12 mouse cellular contexts compared by ENCODE assay signal in genomic region chr1:125441251-125441650, GRCm38 (mm10). TPM values are rescaled to one million over a fixed set of nuclear protein-coding genes. Genes with fewer than 3 reads are reported as not detected.
DNase-seq lines count a peak whose midpoint lies in the region; ATAC-seq and TF ChIP-seq lines count a peak whose summit lies in the region.
"Had no signal": no experiment of that assay in that cellular context is flagged by ENCODE, and none has a peak within 500 bp of the region (broad histone marks: within the 10 kb centered on the region; RNA-seq: fewer than 3 reads in every experiment).

No protein-coding gene starts in this region.

- no peaks in the 10 kb centered on the region for H3K9me3 ChIP-seq in hindbrain, embryonic 10.5 days

- H3K27ac ChIP-seq in hindbrain, embryonic 10.5 days: no peak overlapping the region
- H3K27ac ChIP-seq: liver, embryonic 14.5 days had no signal

- H3K4me1 ChIP-seq in hindbrain, embryonic 10.5 days (replicated peaks): peaks cover 3% of the 10 kb centered on the region; the same call in 1 of the 2 replicates
- H3K4me1 ChIP-seq in lung, adult 2 months (ENCODE audit: control insufficient read depth, insufficient read depth, low read length): peaks cover 11% of the 10 kb centered on the region

- no peak overlapping the region for H3K4me3 ChIP-seq in hindbrain, embryonic 10.5 days
- H3K4me3 ChIP-seq in lung, adult 2 months (replicated peaks; ENCODE audit: extremely low read depth, low read depth, low read length): no peak overlapping the region
- H3K4me3 ChIP-seq: erythroblast, embryonic 14.5 days had no signal

- ATAC-seq in inflammation-experienced regulatory T-cells, adult 6 months: peak; percentile 73
- ATAC-seq: hindbrain, embryonic 16.5 days had no signal

- H3K36me3 ChIP-seq in hindbrain, embryonic 10.5 days: no peaks in the 10 kb centered on the region

- 86% methylated on average over 6 of the region's 6 CpGs for WGBS in hindbrain, embryonic 10.5 days
- WGBS in lung, adult 2 months: 39% methylated on average over 6 of the region's 6 CpGs

- DNase-seq in 416B (ENCODE audit: low read depth): peak; percentile 72
- peak; percentile 61 for DNase-seq in CD4-positive helper T cell, adult 2 months (ENCODE audit: low read depth, low spot score)
- DNase-seq in naive thymus-derived CD4-positive, alpha-beta T cell, adult 2 months (ENCODE audit: low read depth): peak; percentile 67
- no peak for DNase-seq in left cerebral cortex, adult 11 months (ENCODE audit: low spot score)
- no peak for DNase-seq in hindbrain, embryonic 10.5 days (ENCODE audit: low spot score)
- no peak for DNase-seq in lung, adult 2 months
- no peak for DNase-seq in embryo, embryonic 11 days
- DNase-seq: cerebellum, postnatal 25 days had no signal

- H3K27me3 ChIP-seq in hindbrain, embryonic 10.5 days (ENCODE audit: insufficient read depth, poor library complexity, severe bottlenecking): no peaks in the 10 kb centered on the region

- no peak for TF ChIP-seq CTCF in lung, adult 2 months (IDR thresholded peaks at IDR 0.05; ENCODE audit: insufficient read depth, low read length)

- TF ChIP-seq POLR2A in lung, adult 2 months (IDR thresholded peaks at IDR 0.05; ENCODE audit: borderline replicate concordance, extremely low read depth, low read depth, low read length): no peak

RNA-seq across cellular contexts. Expression of gene Actr3, which starts 5.7 kb away (rescaled TPM):
- polyA plus RNA-seq in inflammation-experienced regulatory T-cells, adult 6 months (2017; shearing (Covaris generic)): 100 to 1,000 TPM; 463 to 831 (median 493) TPM
- 218 and 241 TPM in 2 replicates for polyA plus RNA-seq in hindbrain, embryonic 10.5 days (2016; fragmentation: Nextera tagmentation; extraction: Ambion mirVana)
- 36.6 and 64.6 TPM in 2 replicates for polyA plus RNA-seq in lung, adult 2 months (2012; rRNA removed)

Comparison
In these comparisons a context has a peak if more than half of its experiments do, and no peak if none do; other contexts are left out.
1. DNase-seq: peak in 416B (single experiment), CD4-positive helper T cell, adult 2 months (single experiment) and naive thymus-derived CD4-positive, alpha-beta T cell, adult 2 months (single experiment); none in left cerebral cortex, adult 11 months (single experiment), hindbrain, embryonic 10.5 days (single experiment), lung, adult 2 months (single experiment) and embryo, embryonic 11 days (single experiment).